Mouse (Mus musculus) CH12.LX (cell line): Measurements from ENCODE around the gene Gm49337.

Source experiments
- BHLHE40 ChIP-seq: IDR thresholded peaks from 2 replicates; pipeline ENCODE4 v1.6.1; 2011; ENCODE audit warnings: mild to moderate bottlenecking, low read depth, low read length, improper control_type of control experiment
- CTCF ChIP-seq, 2 experiments: IDR thresholded peaks in 1 of 2; conservative IDR thresholded peaks in 1 of 2; 2 replicates each; pipeline ENCODE4 v1.5.1; 2011 to 2012; ENCODE audit warnings: low read depth in 2 of 2, low read length in 2 of 2, improper control_type of control experiment in 1 of 2, inconsistent platforms in 1 of 2, mild to moderate bottlenecking in 1 of 2, moderate library complexity in 1 of 2
- EP300 ChIP-seq: IDR thresholded peaks from 2 replicates; pipeline ENCODE4 v1.6.1; 2011; ENCODE audit warnings: low read length, improper control_type of control experiment
- ETS1 ChIP-seq: conservative IDR thresholded peaks from 2 replicates; pipeline ENCODE4 v1.6.1; 2012; ENCODE audit warnings: low read depth, mild to moderate bottlenecking, inconsistent platforms, low read length, improper control_type of control experiment, moderate library complexity
- MAX ChIP-seq: IDR thresholded peaks from 2 replicates; pipeline ENCODE4 v1.6.1; 2011; ENCODE audit warnings: low read length, improper control_type of control experiment
- POLR2A ChIP-seq: IDR thresholded peaks from 2 replicates; pipeline ENCODE4 v1.6.1; 2011; ENCODE audit warnings: low read depth, mild to moderate bottlenecking, improper control_type of control experiment, low read length
- RCOR1 ChIP-seq: conservative IDR thresholded peaks from 2 replicates; pipeline ENCODE4 v1.6.1; 2012; ENCODE audit warnings: low read depth, mild to moderate bottlenecking, inconsistent platforms, low read length, improper control_type of control experiment
- SMC3 ChIP-seq: IDR thresholded peaks from 2 replicates; pipeline ENCODE4 v1.6.1; 2011; ENCODE audit warnings: low read depth, low read length, improper control_type of control experiment
- TBP ChIP-seq: conservative IDR thresholded peaks from 2 replicates; pipeline ENCODE4 v1.6.1; 2011; ENCODE audit warnings: low read depth, low read length, improper control_type of control experiment
- ZC3H11A ChIP-seq: IDR thresholded peaks from 2 replicates; pipeline ENCODE4 v1.6.1; 2012; ENCODE audit warnings: low read depth, mild to moderate bottlenecking, inconsistent platforms, low read length, improper control_type of control experiment
- ZMIZ1 ChIP-seq: IDR thresholded peaks from 2 replicates; pipeline ENCODE4 v1.6.1; 2012; ENCODE audit warnings: low read depth, mild to moderate bottlenecking, inconsistent platforms, low read length, improper control_type of control experiment

DNA sequence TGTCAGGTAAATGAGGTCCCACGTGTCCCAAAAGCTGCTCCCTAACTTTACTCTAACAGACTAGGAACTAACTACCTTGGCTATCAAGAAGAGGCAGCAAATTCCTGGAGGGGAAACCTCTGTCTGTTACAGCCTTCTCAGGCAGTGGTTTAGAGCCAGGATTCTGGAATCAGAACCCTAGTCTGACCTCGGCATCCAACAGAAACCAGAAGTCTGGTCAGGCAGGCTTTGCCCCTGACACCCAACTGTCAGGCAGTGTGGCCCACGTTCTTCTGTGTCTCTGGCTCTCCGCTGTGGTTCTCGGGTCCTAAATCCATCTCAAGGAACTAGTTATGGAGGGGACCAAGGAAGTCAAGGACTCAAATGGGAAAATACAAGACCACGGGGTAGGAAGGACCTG lies 21.9 kb upstream of the Gm49337 start, which contains the start of gene Lurap1:
- TF ChIP-seq POLR2A (no peak), ETS1 (no peak), TBP (no peak), ZMIZ1 (no peak), EP300 (no peak), CTCF (conservative IDR thresholded peaks at IDR 0.05 in 1 of 2, IDR thresholded peaks at IDR 0.05 in 1 of 2; ENCODE audit: low read depth in 2 of 2, low read length in 2 of 2) (no peak), SMC3 (no peak), ZC3H11A (no peak), BHLHE40 (no peak), RCOR1 (no peak), MAX (no peak; the same call in 1 of the 2 replicates)
